Mouse (Mus musculus) spleen, adult 2 months (tissue): Measurements from ENCODE around the gene Lypd6. TPM values are rescaled to one million over a fixed set of nuclear protein-coding genes. Genes with fewer than 3 reads are reported as not detected.

ENCODE experiments used
- DNase-seq, 2 experiments: peaks; one replicate each; pipeline versions ENCODE4 v3.0.0 to v3.0.0-alpha.2; 2012 to 2021; ENCODE audit warnings: low spot score in 2 of 2, low read depth in 1 of 2
- H3K27ac ChIP-seq: fragments of 200-500 bp; 2 replicates; pipeline ENCODE4 v1.5.1; 2012; ENCODE audit warnings: low read length, inconsistent platforms; ENCODE audit not compliant: insufficient read depth
- H3K27me3 ChIP-seq: fragments of 200-500 bp; 2 replicates; pipeline ENCODE4 v1.6.1; 2012; ENCODE audit warnings: mild to moderate bottlenecking, moderate library complexity, low read length, inconsistent platforms; ENCODE audit not compliant: control insufficient read depth, insufficient read depth
- H3K36me3 ChIP-seq: fragments of 200-500 bp; 2 replicates; pipeline ENCODE4 v1.6.1; 2012; ENCODE audit warnings: mild to moderate bottlenecking, low read length, inconsistent platforms; ENCODE audit not compliant: control insufficient read depth, insufficient read depth
- H3K4me1 ChIP-seq: fragments of 200-500 bp; 2 replicates; pipeline ENCODE4 v1.6.1; 2011; ENCODE audit warnings: inconsistent platforms; ENCODE audit not compliant: control insufficient read depth, insufficient read depth, insufficient read length
- H3K4me3 ChIP-seq: fragments of 200-500 bp; 2 replicates; pipeline ENCODE4 v1.5.1; 2011; ENCODE audit warnings: mild to moderate bottlenecking, inconsistent platforms; ENCODE audit not compliant: insufficient read depth, insufficient read length; ENCODE audit errors: extremely low read depth
- CTCF ChIP-seq: fragments of 200-500 bp; IDR thresholded peaks from 2 replicates; pipeline ENCODE4 v1.5.1; 2011; ENCODE audit warnings: mild to moderate bottlenecking, inconsistent platforms; ENCODE audit not compliant: insufficient read depth, insufficient read length, insufficient replicate concordance; ENCODE audit errors: extremely low read depth
- POLR2A ChIP-seq: fragments of 200-500 bp; IDR thresholded peaks from 2 replicates; pipeline ENCODE4 v1.6.1; 2011; ENCODE audit warnings: low read depth, low read length, inconsistent platforms
- WGBS: fragments of 180-500 bp; shearing (Covaris S2); methylation state at CpG from one replicate; pipeline ENCODE4 v1.1.7; 2018; 5-methylcytosine and 5-hydroxymethylcytosine counted together
- polyA plus RNA-seq: library from polyadenylated mRNA; depleted of rRNA; stranded (reverse); fragments of >200 nt; gene quantifications from 2 replicates; pipeline ENCODE4 v1.2.3, GENCODE M21; 2012

The Lypd6 gene
- polyA plus RNA-seq, 1 experiment: 0.78 TPM

- TF ChIP-seq CTCF (no peak), POLR2A (no peak)
- Histone ChIP-seq H3K27ac (no peak overlapping the region), H3K36me3 (no peaks in the 10 kb centered on the region), H3K4me1 (no peaks in the 10 kb centered on the region), H3K4me3 (no peak overlapping the region), H3K27me3 (no peaks in the 10 kb centered on the region)
- no peak for DNase-seq
- 85% methylated on average over 9 of the region's 9 CpGs for WGBS
Observed at GRCm38 (mm10) chr2:50127513-50128175, 61.4 kb downstream of the Lypd6 start.

DNA sequence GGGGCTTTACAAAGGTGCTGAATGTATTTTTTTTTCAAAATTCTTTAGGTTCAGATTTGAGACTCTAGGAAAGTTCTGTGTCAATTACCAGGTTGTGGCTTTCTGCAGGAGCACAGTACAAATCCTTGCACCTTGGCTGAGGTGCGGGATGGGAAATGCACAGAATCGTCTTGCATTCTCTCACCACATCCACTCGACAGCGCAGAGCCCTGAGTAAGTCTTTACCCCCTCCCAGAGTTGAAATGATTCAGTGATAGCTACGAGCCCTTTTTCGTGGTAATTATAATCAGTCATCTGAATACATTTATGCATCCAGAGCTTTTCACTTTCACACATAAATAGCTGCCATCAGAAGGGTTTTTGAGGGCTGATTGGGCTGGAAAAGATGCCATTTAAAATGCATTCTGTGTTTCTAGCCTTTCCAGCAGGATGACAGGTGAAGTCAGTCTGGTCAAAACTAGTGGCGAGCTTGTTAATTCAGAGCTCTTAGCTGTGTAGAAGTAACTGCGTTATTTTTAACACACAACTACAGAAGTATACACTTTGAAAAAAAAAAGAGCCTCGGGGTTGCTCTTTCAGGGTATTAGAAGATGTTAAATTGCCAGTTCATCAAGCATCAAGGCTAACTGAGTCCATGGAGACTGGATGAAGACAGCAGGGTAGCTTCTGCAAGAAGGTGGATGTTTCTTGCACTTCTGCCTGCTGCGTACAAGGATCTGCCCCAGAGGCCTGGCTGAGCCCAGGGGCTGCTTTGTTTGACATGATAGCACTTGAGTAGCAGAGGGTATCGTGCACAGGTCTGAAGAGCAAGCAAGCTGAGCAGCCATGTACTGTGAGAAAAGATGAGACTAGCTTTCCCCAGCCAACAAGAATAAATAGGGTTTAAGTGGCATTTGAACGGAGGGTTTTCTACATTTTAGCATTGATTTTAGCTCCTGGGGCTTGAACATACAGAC is 62.4 kb downstream of the Lypd6 start:
- Histone ChIP-seq H3K4me1 (no peaks in the 10 kb centered on the region), H3K4me3 (no peak overlapping the region), H3K27ac (no peak overlapping the region), H3K27me3 (no peaks in the 10 kb centered on the region), H3K36me3 (no peaks in the 10 kb centered on the region)
- TF ChIP-seq POLR2A: no peak
- TF ChIP-seq CTCF: no peak
- WGBS: 87% methylated on average over 12 of the region's 12 CpGs
- DNase-seq: no peak

GRCm38 (mm10) chr2:50130674-50131073 is 64.4 kb downstream of the Lypd6 start:
- TF ChIP-seq CTCF (no peak), POLR2A (no peak)
- no peaks in the 10 kb centered on the region for H3K36me3 ChIP-seq
- no peaks in the 10 kb centered on the region for H3K27me3 ChIP-seq
- no peak overlapping the region for H3K4me3 ChIP-seq
- H3K4me1 ChIP-seq: no peaks in the 10 kb centered on the region
- DNase-seq: no peak
- WGBS: 2% methylated on average over 3 of the region's 3 CpGs
- H3K27ac ChIP-seq: no peak overlapping the region

GRCm38 (mm10) chr2:50143672-50144071 is 77.4 kb downstream of the Lypd6 start:
- Histone ChIP-seq H3K27me3 (no peaks in the 10 kb centered on the region), H3K36me3 (no peaks in the 10 kb centered on the region), H3K4me3 (no peak overlapping the region), H3K4me1 (no peaks in the 10 kb centered on the region), H3K27ac (no peak overlapping the region)
- no peak for DNase-seq
- WGBS: 83% methylated on average over 6 of the region's 6 CpGs
- no peak for TF ChIP-seq CTCF

- Histone ChIP-seq H3K4me1 (no peaks in the 10 kb centered on the region), H3K27ac (no peak overlapping the region), H3K36me3 (no peaks in the 10 kb centered on the region), H3K27me3 (no peaks in the 10 kb centered on the region), H3K4me3 (no peak overlapping the region)
- WGBS: 29% methylated on average over 9 of the region's 9 CpGs
- TF ChIP-seq CTCF (no peak), POLR2A (no peak)
- DNase-seq: no peak
Observed at GRCm38 (mm10) chr2:50147308-50147707, 81.1 kb downstream of the Lypd6 start.

DNA sequence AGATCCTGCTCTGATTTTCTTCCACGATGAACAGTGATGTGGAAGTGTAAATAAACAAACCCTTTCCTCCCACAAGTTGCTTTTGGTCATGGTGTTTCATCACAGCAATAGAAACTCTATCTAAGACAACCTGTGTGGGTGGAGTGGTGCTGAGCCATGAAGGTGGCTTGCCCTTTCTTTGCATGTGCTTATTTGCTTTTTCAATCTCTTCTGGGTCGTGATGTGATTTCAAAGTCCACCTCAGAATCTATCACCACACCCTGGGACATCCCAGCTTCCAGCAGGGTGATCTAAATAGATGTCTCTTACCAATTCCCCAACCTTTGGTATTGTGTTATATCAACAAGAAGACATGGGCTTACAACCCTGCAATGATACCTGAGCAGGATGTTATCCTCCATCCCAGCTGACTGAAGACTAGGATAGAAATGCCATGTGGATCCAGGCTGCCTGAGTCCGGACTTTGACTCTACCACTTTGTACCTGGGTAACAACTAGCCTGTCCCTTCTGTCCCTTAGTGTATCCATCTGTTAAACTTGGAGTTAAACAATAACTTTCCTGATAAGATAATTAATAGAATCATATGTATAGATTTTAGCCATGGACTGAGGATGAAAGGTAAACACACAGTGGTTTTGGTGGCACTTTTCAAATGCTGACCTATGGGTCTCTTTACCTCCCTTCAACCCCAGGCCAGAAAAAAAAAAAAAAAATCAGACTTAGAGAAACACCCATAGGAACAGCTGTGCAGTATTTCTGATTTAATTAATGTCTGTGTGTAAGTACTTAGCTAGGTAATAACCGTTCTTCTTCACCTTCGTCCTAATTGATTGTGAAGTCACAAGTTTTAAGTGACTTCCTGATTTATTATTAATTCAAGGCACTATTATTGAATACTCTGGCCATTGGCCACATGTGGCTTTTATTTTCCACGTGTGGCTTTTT is 83.3 kb downstream of the Lypd6 start:
- DNase-seq: no peak
- Histone ChIP-seq H3K27ac (no peak overlapping the region), H3K36me3 (no peaks in the 10 kb centered on the region), H3K4me3 (no peak overlapping the region), H3K4me1 (no peaks in the 10 kb centered on the region), H3K27me3 (no peaks in the 10 kb centered on the region)
- 84% methylated on average over 6 of the region's 6 CpGs for WGBS
- TF ChIP-seq POLR2A (no peak), CTCF (no peak)
